Mouse (Mus musculus) testis, postnatal 14 days (tissue): ENCODE data around the gene Ppcdc.
A peak's percentile ranks its signal among the peaks of the same experiment; 100 is the strongest.

Experiments used
- DNase-seq: peaks from one replicate; pipeline ENCODE4 v3.0.0; 2021; ENCODE audit warnings: low spot score

Gene Ppcdc

GRCm38 (mm10) chr9:57439522-57440295, at the start of gene Ppcdc:
Ppcdc (minus strand) TSS chr9:57440124.
- peak; percentile 93 for DNase-seq

GRCm38 (mm10) chr9:57487807-57488206, 47.9 kb upstream of the Ppcdc start:
- no peak for DNase-seq

GRCm38 (mm10) chr9:57485774-57486173, 45.9 kb upstream of the Ppcdc start:
- peak; percentile 81 for DNase-seq

GRCm38 (mm10) chr9:57468914-57469313, 29.0 kb upstream of the Ppcdc start:
- no peak for DNase-seq

GRCm38 (mm10) chr9:57467896-57468549, 28.1 kb upstream of the Ppcdc start, which contains the start of gene Scamp5:
Scamp5 (minus strand) TSS chr9:57468060.
- DNase-seq = peak; percentile 89

- DNase-seq = no peak
Observed at GRCm38 (mm10) chr9:57467271-57467771, 27.4 kb upstream of the Ppcdc start.

- no peak for DNase-seq
Observed at GRCm38 (mm10) chr9:57466101-57466500, 26.2 kb upstream of the Ppcdc start.

- no peak for DNase-seq
Observed at GRCm38 (mm10) chr9:57462866-57463265, 22.9 kb upstream of the Ppcdc start.

- no peak for DNase-seq
Observed at GRCm38 (mm10) chr9:57459707-57460106, 19.8 kb upstream of the Ppcdc start.

GRCm38 (mm10) chr9:57453516-57453915, 13.6 kb upstream of the Ppcdc start:
- no peak for DNase-seq

- no peak for DNase-seq
Observed at GRCm38 (mm10) chr9:57452624-57453462, 12.9 kb upstream of the Ppcdc start.

GRCm38 (mm10) chr9:57449715-57450114, 9.8 kb upstream of the Ppcdc start:
- no peak for DNase-seq

GRCm38 (mm10) chr9:57440620-57441019, 696 bp upstream of the Ppcdc start:
- no peak for DNase-seq

- DNase-seq = no peak
Observed at GRCm38 (mm10) chr9:57439083-57439482, 841 bp downstream of the Ppcdc start.

- DNase-seq = no peak
Observed at GRCm38 (mm10) chr9:57437896-57438614, 1.9 kb downstream of the Ppcdc start.

GRCm38 (mm10) chr9:57436166-57436565, 3.8 kb downstream of the Ppcdc start:
- DNase-seq = no peak

GRCm38 (mm10) chr9:57434405-57435165, 5.3 kb downstream of the Ppcdc start:
- DNase-seq = no peak

- DNase-seq = peak; percentile 86
Observed at GRCm38 (mm10) chr9:57433097-57434032, 6.6 kb downstream of the Ppcdc start.

- DNase-seq = no peak
Observed at GRCm38 (mm10) chr9:57432480-57432879, 7.4 kb downstream of the Ppcdc start.

GRCm38 (mm10) chr9:57431202-57431601, 8.7 kb downstream of the Ppcdc start:
- DNase-seq = no peak
